Mouse (Mus musculus) brain, adult 10 weeks (tissue): ENCODE data around the gene Gm13285. TPM values are rescaled to one million over a fixed set of nuclear protein-coding genes. Genes with fewer than 3 reads are reported as not detected.

Experiments used
- polyA plus RNA-seq: library from polyadenylated mRNA; stranded (reverse); fragments of 350-450 nt; fragmentation: Illumina TruSeq; extraction: RNeasy Lipid Tissue Mini Kit (QIAGEN cat#74804); gene quantifications from one replicate; pipeline ENCODE4 v1.2.3, GENCODE M21; 2015; ENCODE audit warnings: low read depth, low replicate concordance

Gene Gm13285
- polyA plus RNA-seq = not detected

DNA sequence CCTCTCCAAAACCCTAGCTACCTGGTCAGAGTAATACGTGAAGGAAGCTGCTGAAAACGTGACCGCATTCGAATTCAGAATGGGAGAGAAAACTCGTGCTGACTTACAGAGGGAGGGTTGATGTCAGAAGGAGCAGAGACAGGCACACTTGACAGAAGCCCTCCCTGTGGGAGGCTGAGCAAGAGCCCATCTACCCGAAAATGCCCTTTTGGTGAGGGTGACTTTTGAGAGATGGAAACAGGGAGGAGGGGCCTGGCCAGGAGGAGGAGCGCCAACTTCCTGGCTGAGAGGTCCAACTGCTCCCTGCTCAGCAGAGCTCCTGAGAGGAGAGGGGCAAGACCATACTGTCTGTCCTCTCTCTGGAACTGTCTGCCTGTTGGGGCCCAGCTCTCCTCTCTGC is at the start of gene Gm13285:
Gene Gm13285 (plus strand): TSS at position 301 of the 400 bp plus-strand sequence.

DNA sequence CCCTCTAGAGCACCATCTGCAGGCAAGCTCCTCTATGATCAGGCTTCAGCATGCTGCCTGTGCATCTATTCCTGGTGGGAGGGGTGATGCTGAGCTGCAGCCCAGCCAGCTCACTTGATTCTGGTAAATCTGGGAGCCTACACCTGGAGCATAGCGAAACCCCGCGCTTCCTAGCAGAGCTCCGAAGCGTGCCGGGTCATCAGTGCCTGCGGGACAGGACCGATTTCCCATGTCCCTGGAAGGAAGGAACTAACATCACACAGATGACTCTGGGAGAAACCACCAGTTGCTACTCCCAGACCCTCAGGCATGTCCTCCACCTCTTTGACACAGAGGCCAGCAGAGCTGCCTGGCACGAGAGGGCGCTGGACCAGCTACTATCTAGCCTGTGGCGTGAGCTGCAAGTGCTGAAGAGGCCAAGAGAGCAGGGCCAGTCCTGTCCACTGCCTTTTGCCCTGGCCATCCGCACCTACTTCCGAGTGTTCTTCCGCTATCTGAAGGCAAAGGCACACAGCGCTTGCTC is 44.6 kb upstream of the Gm13285 start, which contains the start of gene Gm13271:
Gene Gm13271 (plus strand): TSS at position 51 of the 523 bp plus-strand sequence.

DNA sequence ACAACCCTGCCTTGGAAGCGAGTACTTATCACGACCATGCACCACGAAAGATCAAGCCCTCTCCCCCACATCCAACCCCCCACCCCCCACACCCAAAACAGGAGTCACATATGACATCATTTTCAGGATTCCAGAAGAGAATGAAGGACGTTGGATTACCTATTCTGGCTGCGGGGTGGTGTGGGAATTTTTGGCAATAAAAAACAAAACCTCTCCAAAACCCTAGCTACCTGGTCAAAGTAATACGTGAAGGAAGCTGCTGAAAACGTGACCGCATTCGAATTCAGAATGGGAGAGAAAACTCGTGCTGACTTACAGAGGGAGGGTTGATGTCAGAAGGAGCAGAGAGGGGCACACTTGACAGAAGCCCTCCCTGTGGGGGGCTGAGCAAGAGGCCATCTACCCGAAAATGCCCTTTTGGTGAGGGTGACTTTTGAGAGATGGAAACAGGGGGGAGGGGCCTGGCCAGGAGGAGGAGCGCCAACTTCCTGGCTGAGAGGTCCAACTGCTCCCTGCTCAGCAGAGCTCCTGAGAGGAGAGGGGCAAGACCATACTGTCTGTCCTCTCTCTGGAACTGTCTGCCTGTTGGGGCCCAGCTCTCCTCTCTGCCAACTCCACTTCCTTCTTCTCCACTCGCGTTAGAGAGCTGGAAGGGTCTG is 39.7 kb upstream of the Gm13285 start, which contains the start of gene Gm13283:
Gene Gm13283 (plus strand): TSS at position 510 of the 659 bp plus-strand sequence.

DNA sequence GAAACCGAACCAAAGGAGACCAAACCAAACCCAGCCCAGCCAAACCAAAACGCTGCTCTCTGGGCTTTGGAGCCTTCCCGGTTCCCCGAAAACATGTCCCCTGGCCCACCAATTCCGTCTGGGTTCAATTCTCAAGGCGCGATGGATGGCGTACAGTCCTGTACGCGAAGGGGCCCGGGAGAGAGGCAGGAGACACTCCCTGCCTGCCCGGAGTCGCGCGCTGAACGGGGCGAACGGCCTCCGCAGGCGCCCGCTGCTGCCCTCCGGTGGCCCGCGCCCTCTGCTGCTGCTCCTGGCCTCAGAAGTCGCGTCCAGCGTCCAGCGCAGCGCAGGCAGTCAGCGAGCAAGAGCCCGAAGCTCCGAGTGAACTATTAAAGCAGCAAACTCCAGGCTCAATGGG is 25.9 kb upstream of the Gm13285 start, which contains the start of gene Gm13290:
Gene Gm13290 (plus strand): TSS at position 301 of the 400 bp plus-strand sequence.

DNA sequence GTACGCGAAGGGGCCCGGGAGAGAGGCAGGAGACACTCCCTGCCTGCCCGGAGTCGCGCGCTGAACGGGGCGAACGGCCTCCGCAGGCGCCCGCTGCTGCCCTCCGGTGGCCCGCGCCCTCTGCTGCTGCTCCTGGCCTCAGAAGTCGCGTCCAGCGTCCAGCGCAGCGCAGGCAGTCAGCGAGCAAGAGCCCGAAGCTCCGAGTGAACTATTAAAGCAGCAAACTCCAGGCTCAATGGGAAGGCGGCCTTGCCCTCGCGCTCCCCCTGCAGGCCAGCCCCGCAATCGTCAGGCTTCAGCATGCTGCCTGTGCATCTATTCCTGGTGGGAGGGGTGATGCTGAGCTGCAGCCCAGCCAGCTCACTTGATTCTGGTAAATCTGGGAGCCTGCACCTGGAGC is 22.8 kb upstream of the Gm13285 start, which contains the start of gene Gm13289:
Gene Gm13289 (plus strand): TSS at position 301 of the 400 bp plus-strand sequence.

DNA sequence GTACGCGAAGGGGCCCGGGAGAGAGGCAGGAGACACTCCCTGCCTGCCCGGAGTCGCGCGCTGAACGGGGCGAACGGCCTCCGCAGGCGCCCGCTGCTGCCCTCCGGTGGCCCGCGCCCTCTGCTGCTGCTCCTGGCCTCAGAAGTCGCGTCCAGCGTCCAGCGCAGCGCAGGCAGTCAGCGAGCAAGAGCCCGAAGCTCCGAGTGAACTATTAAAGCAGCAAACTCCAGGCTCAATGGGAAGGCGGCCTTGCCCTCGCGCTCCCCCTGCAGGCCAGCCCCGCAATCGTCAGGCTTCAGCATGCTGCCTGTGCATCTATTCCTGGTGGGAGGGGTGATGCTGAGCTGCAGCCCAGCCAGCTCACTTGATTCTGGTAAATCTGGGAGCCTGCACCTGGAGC is 19.9 kb upstream of the Gm13285 start, which contains the start of gene Gm13272:
Gene Gm13272 (plus strand): TSS at position 301 of the 400 bp plus-strand sequence.

DNA sequence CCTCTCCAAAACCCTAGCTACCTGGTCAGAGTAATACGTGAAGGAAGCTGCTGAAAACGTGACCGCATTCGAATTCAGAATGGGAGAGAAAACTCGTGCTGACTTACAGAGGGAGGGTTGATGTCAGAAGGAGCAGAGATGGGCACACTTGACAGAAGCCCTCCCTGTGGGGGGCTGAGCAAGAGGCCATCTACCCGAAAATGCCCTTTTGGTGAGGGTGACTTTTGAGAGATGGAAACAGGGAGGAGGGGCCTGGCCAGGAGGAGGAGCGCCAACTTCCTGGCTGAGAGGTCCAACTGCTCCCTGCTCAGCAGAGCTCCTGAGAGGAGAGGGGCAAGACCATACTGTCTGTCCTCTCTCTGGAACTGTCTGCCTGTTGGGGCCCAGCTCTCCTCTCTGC is 17.6 kb upstream of the Gm13285 start, which contains the start of gene Ifnz:
Gene Ifnz (plus strand): TSS at position 301 of the 400 bp plus-strand sequence.

DNA sequence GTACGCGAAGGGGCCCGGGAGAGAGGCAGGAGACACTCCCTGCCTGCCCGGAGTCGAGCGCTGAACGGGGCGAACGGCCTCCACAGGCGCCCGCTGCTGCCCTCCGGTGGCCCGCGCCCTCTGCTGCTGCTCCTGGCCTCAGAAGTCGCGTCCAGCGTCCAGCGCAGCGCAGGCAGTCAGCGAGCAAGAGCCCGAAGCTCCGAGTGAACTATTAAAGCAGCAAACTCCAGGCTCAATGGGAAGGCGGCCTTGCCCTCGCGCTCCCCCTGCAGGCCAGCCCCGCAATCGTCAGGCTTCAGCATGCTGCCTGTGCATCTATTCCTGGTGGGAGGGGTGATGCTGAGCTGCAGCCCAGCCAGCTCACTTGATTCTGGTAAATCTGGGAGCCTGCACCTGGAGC is 14.1 kb upstream of the Gm13285 start, which contains the start of gene Gm13276:
Gene Gm13276 (plus strand): TSS at position 301 of the 400 bp plus-strand sequence.

DNA sequence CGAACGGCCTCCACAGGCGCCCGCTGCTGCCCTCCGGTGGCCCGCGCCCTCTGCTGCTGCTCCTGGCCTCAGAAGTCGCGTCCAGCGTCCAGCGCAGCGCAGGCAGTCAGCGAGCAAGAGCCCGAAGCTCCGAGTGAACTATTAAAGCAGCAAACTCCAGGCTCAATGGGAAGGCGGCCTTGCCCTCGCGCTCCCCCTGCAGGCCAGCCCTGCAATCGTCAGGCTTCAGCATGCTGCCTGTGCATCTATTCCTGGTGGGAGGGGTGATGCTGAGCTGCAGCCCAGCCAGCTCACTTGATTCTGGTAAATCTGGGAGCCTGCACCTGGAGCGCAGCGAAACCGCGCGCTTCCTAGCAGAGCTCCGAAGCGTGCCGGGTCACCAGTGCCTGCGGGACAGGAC is 11.1 kb upstream of the Gm13285 start, which contains the start of gene Gm13277:
Gene Gm13277 (plus strand): TSS at position 231 of the 400 bp plus-strand sequence.

DNA sequence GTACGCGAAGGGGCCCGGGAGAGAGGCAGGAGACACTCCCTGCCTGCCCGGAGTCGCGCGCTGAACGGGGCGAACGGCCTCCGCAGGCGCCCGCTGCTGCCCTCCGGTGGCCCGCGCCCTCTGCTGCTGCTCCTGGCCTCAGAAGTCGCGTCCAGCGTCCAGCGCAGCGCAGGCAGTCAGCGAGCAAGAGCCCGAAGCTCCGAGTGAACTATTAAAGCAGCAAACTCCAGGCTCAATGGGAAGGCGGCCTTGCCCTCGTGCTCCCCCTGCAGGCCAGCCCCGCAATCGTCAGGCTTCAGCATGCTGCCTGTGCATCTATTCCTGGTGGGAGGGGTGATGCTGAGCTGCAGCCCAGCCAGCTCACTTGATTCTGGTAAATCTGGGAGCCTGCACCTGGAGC is 8.2 kb upstream of the Gm13285 start, which contains the start of gene Gm13278:
Gene Gm13278 (plus strand): TSS at position 301 of the 400 bp plus-strand sequence.

DNA sequence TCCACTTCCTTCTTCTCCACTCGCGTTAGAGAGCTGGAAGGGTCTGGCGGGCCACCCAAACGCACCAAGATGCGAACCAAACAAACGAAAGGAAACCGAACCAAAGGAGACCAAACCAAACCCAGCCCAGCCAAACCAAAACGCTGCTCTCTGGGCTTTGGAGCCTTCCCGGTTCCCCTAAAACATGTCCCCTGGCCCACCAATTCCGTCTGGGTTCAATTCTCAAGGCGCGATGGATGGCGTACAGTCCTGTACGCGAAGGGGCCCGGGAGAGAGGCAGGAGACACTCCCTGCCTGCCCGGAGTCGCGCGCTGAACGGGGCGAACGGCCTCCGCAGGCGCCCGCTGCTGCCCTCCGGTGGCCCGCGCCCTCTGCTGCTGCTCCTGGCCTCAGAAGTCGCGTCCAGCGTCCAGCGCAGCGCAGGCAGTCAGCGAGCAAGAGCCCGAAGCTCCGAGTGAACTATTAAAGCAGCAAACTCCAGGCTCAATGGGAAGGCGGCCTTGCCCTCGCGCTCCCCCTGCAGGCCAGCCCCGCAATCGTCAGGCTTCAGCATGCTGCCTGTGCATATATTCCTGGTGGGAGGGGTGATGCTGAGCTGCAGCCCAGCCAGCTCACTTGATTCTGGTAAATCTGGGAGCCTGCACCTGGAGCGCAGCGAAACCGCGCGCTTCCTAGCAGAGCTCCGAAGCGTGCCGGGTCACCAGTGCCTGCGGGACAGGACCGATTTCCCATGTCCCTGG is 5.4 kb upstream of the Gm13285 start, which contains the start of gene Gm13275:
Gene Gm13275 (plus strand): TSS at position 552 of the 740 bp plus-strand sequence.

DNA sequence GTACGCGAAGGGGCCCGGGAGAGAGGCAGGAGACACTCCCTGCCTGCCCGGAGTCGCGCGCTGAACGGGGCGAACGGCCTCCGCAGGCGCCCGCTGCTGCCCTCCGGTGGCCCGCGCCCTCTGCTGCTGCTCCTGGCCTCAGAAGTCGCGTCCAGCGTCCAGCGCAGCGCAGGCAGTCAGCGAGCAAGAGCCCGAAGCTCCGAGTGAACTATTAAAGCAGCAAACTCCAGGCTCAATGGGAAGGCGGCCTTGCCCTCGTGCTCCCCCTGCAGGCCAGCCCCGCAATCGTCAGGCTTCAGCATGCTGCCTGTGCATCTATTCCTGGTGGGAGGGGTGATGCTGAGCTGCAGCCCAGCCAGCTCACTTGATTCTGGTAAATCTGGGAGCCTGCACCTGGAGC is 2.4 kb upstream of the Gm13285 start, which contains the start of gene Gm13279:
Gene Gm13279 (plus strand): TSS at position 301 of the 400 bp plus-strand sequence.

DNA sequence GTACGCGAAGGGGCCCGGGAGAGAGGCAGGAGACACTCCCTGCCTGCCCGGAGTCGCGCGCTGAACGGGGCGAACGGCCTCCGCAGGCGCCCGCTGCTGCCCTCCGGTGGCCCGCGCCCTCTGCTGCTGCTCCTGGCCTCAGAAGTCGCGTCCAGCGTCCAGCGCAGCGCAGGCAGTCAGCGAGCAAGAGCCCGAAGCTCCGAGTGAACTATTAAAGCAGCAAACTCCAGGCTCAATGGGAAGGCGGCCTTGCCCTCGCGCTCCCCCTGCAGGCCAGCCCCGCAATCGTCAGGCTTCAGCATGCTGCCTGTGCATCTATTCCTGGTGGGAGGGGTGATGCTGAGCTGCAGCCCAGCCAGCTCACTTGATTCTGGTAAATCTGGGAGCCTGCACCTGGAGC is 3.5 kb downstream of the Gm13285 start, which contains the start of gene Gm13287:
Gene Gm13287 (plus strand): TSS at position 301 of the 400 bp plus-strand sequence.

DNA sequence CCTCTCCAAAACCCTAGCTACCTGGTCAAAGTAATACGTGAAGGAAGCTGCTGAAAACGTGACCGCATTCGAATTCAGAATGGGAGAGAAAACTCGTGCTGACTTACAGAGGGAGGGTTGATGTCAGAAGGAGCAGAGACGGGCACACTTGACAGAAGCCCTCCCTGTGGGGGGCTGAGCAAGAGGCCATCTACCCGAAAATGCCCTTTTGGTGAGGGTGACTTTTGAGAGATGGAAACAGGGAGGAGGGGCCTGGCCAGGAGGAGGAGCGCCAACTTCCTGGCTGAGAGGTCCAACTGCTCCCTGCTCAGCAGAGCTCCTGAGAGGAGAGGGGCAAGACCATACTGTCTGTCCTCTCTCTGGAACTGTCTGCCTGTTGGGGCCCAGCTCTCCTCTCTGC is 5.8 kb downstream of the Gm13285 start, which contains the start of gene Gm13288:
Gene Gm13288 (plus strand): TSS at position 301 of the 400 bp plus-strand sequence.

DNA sequence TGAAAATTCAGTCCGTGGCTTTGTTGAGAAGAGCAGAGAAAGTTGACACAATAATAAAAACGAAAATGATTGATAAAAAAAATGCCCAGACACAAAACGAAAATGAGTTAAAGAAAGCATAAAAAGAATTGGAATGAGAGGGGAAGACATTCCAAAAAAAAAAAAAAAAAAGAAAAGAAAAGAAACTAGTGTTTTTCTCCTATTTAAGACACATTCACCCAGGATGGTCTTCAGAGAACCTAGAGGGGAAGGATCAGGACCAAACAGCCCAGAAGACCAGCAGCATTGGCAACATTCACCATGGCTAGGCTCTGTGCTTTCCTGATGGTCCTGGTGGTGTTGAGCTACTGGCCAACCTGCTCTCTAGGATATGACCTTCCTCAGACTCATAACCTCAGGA is 16.5 kb downstream of the Gm13285 start, which contains the start of gene Ifna7:
Gene Ifna7 (plus strand): TSS at position 301 of the 400 bp plus-strand sequence.

DNA sequence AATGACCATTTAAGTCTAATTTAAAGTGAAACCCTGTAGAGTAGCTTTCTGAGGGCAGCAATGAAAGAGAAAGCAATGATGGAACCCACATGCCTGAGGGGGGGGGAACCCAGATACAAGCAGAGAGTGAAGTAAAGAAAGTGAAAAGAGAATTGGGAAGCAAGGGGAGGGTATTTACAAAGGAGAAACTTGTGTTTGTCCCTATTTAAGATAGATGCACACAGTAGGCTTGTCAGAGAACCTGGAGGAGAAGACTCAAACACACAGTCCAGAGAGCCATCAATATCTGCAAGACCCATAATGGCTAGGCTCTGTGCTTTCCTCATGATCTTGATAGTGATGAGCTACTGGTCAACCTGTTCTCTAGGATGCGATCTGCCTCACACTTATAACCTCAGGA is 20.2 kb downstream of the Gm13285 start, which contains the start of gene Ifna11:
Gene Ifna11 (plus strand): TSS at position 301 of the 400 bp plus-strand sequence.

DNA sequence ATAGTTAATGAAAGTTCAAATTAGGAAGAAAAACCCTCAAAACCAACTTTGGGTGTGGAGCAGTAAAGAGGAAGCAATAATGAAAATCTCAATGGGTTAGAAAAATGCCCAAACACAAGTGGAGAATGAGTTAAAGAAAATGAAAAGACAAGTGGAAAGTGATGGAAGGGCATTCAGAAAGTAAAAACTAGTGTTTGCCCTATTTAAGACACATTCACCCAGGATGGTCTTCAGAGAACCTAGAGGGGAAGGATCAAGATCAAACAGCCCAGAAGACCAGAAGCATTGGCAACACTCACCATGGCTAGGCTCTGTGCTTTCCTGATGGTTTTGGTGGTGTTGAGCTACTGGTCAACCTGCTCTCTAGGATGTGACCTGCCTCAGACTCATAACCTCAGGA is 27.7 kb downstream of the Gm13285 start, which contains the start of gene Ifna6:
Gene Ifna6 (plus strand): TSS at position 301 of the 400 bp plus-strand sequence.

DNA sequence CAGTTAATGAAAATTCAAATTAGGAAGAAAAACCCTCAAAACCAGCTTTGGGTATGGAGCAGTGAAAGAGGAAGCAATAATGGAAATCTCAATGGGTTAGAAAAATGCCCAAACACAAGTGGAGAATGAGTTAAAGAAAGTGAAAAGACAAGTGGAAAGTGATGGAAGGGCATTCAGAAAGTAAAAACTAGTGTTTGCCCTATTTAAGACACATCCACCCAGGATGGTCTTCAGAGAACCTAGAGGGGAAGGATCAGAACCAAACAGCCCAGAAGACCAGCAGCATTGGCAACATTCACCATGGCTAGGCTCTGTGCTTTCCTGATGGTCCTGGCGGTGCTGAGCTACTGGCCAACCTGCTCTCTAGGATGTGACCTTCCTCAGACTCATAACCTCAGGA is 35.8 kb downstream of the Gm13285 start, which contains the start of gene Ifna5:
Gene Ifna5 (plus strand): TSS at position 301 of the 400 bp plus-strand sequence.

DNA sequence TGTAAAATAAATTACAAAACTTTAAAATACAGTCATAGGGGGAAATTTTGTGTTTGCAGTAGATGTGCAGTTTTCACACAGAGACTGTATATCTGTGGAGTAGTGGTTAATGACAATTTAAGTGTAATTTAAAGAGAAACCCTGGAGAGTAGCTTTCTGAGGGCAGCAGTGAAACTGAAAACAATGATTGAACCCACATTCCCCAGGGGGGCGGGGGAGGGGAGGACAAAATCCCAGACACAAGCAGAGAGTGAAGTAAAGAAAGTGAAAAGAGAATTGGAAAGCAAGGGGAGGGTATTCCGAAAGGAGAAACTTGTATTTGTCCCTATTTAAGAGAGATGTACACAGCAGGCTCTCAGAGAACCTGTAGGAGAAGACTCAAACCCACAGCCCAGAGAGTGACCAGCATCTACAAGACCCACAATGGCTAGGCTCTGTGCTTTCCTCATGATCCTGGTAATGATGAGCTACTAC is 42.0 kb downstream of the Gm13285 start, which contains the start of gene Ifna4:
Gene Ifna4 (plus strand): TSS at position 424 of the 474 bp plus-strand sequence.

DNA sequence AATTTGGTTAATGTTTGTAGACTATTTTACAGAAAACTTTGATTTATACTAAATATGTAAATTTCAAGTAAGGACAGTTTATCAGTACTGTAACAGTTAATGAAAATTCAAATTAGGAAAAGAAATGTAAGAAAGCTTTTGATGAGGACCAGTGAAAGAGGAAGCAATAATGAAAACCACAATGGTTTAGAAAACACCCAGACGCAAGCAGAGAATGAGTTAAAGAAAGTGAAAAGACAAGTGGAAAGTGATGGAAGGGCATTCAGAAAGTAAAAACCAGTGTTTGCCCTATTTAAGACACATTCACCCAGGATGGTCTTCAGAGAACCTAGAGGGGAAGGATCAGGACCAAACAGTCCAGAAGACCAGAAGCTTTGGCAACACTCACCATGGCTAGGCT is 50.2 kb downstream of the Gm13285 start, which contains the start of gene Ifna1:
Gene Ifna1 (plus strand): TSS at position 390 of the 400 bp plus-strand sequence.

